Mouse (Mus musculus) forebrain, embryonic 13.5 days (tissue): Measurements from ENCODE around the gene Tm6sf1. TPM values are rescaled to one million over a fixed set of nuclear protein-coding genes. Genes with fewer than 3 reads are reported as not detected.

ENCODE experiments used
- ATAC-seq: fragments of 200-750 bp; cut with Nextera tagmentation; 2 replicates; pipeline ENCODE4 v1.8.0; 2017
- H3K27ac ChIP-seq: fragments of 300-500 bp; sonication (generic); 2 replicates; pipeline ENCODE4 v1.5.1; 2015; ENCODE audit warnings: inconsistent platforms, mild to moderate bottlenecking, moderate library complexity
- H3K27me3 ChIP-seq: fragments of 300-500 bp; sonication (generic); 2 replicates; pipeline ENCODE4 v1.6.1; 2015; ENCODE audit warnings: mild to moderate bottlenecking, inconsistent platforms
- H3K36me3 ChIP-seq: fragments of 300-500 bp; sonication (generic); 2 replicates; pipeline ENCODE4 v1.6.1; 2015; ENCODE audit warnings: mild to moderate bottlenecking, inconsistent platforms; ENCODE audit not compliant: poor library complexity, severe bottlenecking
- H3K4me1 ChIP-seq: fragments of 300-500 bp; sonication (generic); 2 replicates; pipeline ENCODE4 v1.6.1; 2015; ENCODE audit warnings: inconsistent platforms
- H3K4me2 ChIP-seq: fragments of 300-500 bp; sonication (generic); 2 replicates; pipeline ENCODE4 v1.6.1; 2015; ENCODE audit warnings: inconsistent platforms, mild to moderate bottlenecking, moderate library complexity
- H3K4me3 ChIP-seq: fragments of 300-500 bp; sonication (generic); 2 replicates; pipeline ENCODE4 v1.5.1; 2015; ENCODE audit warnings: mild to moderate bottlenecking, inconsistent platforms
- H3K9ac ChIP-seq: fragments of 300-500 bp; sonication (generic); 2 replicates; pipeline ENCODE4 v1.6.1; 2015; ENCODE audit warnings: mild to moderate bottlenecking, inconsistent platforms
- H3K9me3 ChIP-seq: fragments of 300-500 bp; sonication (generic); replicated peaks from 2 replicates; pipeline ENCODE4 v1.6.1; 2016; ENCODE audit warnings: inconsistent platforms
- WGBS: fragments of 180-500 bp; shearing (Covaris S2); methylation state at CpG from one replicate; pipeline ENCODE4 v1.1.7; 2015; 5-methylcytosine and 5-hydroxymethylcytosine counted together
- polyA plus RNA-seq: library from polyadenylated mRNA; unstranded; fragments of >200 nt; fragmentation: Nextera tagmentation; extraction: Ambion mirVana; gene quantifications from 2 replicates; pipeline ENCODE4 v1.2.1, GENCODE M21; 2015

Gene Tm6sf1
- polyA plus RNA-seq, 1 experiment from 2014 or later = 8.8 TPM

DNA sequence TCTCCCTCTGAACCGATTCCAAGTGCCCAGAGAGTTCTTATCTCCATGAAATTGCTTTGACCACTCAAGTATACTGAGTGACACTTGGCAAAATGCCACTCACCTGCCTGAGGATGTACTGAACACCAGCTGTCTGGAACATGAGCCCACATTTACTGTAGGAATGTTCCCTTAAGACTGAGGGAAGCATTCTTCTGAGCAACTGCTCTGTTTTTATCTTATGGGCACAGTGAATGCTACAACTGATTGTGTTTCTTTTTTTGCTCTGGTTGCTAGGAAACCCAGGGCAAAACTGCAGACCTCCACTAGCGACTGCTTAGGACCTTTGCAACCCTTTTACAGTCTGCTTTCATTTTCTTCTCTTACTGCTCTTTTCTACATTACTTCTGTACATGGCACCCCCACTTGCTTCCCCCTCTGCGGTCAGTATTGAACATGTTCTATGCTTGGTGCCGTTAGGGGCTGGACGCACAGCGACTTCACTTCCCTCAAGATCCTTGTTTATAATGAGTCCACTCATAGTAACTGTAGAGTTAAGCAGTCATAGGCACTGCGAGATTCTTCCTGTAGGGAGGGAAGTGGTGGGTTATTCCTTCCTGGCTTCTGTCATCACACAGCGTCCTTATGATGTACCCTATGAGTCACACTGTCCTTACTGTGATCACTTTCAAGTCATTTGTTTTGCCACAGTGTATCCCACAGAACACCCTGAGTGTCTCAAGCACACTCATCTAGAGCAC, 4.1 kb upstream of the Tm6sf1 start:
- no peak overlapping the region for H3K4me2 ChIP-seq
- H3K9me3 ChIP-seq = no peaks in the 10 kb centered on the region
- no peak overlapping the region for H3K4me3 ChIP-seq
- H3K27ac ChIP-seq = no peak overlapping the region; the same call in 1 of the 2 replicates
- peaks cover 18% of the 10 kb centered on the region for H3K4me1 ChIP-seq
- no peak for ATAC-seq
- WGBS = 66% methylated on average over 8 of the region's 8 CpGs
- H3K9ac ChIP-seq = no peak overlapping the region
- H3K27me3 ChIP-seq = peaks cover 26% of the 10 kb centered on the region
- H3K36me3 ChIP-seq = no peaks in the 10 kb centered on the region

DNA sequence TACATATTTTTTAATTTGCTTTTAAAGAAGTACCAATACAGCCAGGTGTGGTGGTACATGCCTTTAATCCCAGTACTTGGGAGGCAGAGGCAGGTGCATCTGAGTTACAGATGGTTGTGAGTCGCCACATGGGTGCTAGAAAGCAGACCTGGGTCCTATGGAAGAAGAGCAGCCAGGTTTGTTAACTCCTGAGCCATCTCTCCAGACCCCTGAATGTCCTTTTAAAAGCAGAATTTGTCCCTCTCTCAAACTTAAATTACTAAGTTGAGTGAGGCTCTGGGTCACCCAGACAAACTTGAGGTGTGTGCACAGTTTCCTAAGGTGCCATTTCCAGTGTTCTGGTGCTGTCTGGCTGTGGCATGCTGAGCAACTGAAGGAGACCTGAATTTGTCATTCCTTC, 3.1 kb upstream of the Tm6sf1 start, which contains the start of gene Gm10160:
Gm10160 (minus strand) TSS at position 101 of the 400 bp plus-strand sequence.
- no peak within 1 kb of the TSS; the same call in 1 of the 2 replicates for H3K27ac ChIP-seq
- no peaks in the 10 kb centered on the region for H3K9me3 ChIP-seq
- H3K27me3 ChIP-seq = peaks cover 32% of the 10 kb centered on the region
- no peak within 1 kb of the TSS for H3K4me3 ChIP-seq
- no peak for ATAC-seq
- 81% methylated on average over 1 of the region's 1 CpGs for WGBS
- H3K4me1 ChIP-seq = peaks cover 26% of the 10 kb centered on the region
- H3K9ac ChIP-seq = no peak within 1 kb of the TSS
- H3K4me2 ChIP-seq = no peak within 1 kb of the TSS
- no peaks in the 10 kb centered on the region for H3K36me3 ChIP-seq

DNA sequence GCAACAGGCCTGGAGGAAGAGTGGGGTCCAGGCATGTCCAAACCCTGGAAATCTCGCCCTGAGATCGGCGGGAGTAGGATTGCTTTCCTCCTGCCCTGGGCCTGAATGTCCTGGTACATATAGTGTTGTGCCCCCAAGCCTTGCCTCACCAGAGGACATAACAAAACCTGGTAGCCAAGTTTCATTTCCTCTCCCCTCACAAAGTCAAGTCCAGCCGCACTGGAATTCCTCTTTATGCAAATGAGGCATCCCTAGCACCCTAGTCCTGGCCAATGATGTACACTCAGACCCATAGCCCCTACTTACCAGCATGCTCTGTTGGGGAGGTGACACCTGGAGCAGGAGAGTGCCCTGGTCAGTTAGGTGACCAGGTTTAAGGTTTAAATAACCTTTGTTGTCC, 2.6 kb upstream of the Tm6sf1 start:
- Histone ChIP-seq H3K9me3 (no peaks in the 10 kb centered on the region), H3K27me3 (peaks cover 32% of the 10 kb centered on the region), H3K36me3 (no peaks in the 10 kb centered on the region), H3K4me1 (peaks cover 26% of the 10 kb centered on the region), H3K4me2 (no peak overlapping the region), H3K9ac (no peak overlapping the region), H3K4me3 (no peak overlapping the region), H3K27ac (no peak overlapping the region)
- no peak for ATAC-seq
- WGBS = 84% methylated on average over 4 of the region's 4 CpGs

GRCm38 (mm10) chr7:81858236-81858635, 565 bp upstream of the Tm6sf1 start:
- peaks cover 32% of the 10 kb centered on the region for H3K27me3 ChIP-seq
- no peaks in the 10 kb centered on the region for H3K9me3 ChIP-seq
- 9% methylated on average over 9 of the region's 9 CpGs for WGBS
- H3K27ac ChIP-seq = no peak overlapping the region
- no peak for ATAC-seq
- H3K4me1 ChIP-seq = peaks cover 26% of the 10 kb centered on the region
- H3K9ac ChIP-seq = no peak overlapping the region; the same call in 1 of the 2 replicates
- no peaks in the 10 kb centered on the region for H3K36me3 ChIP-seq
- peak overlapping the region; percentile 98 for H3K4me2 ChIP-seq
- H3K4me3 ChIP-seq = peak overlapping the region; percentile 67

- H3K4me2 ChIP-seq = peak overlapping the region; percentile 98
- no peaks in the 10 kb centered on the region for H3K9me3 ChIP-seq
- ATAC-seq = no peak
- peaks cover 20% of the 10 kb centered on the region for H3K4me1 ChIP-seq
- H3K4me3 ChIP-seq = peak overlapping the region; percentile 67; the same call in 1 of the 2 replicates
- H3K36me3 ChIP-seq = no peaks in the 10 kb centered on the region; the same call in 1 of the 2 replicates
- 0 out of 2 replicates have a peak overlapping the region, but pooled peaks have one; percentile 76 for H3K9ac ChIP-seq
- H3K27me3 ChIP-seq = peaks cover 32% of the 10 kb centered on the region
- WGBS = 56% methylated on average over 11 of the region's 11 CpGs
- H3K27ac ChIP-seq = no peak overlapping the region
These were observed 1.3 kb downstream of the Tm6sf1 start for GRCm38 (mm10) chr7:81860071-81860470.

DNA sequence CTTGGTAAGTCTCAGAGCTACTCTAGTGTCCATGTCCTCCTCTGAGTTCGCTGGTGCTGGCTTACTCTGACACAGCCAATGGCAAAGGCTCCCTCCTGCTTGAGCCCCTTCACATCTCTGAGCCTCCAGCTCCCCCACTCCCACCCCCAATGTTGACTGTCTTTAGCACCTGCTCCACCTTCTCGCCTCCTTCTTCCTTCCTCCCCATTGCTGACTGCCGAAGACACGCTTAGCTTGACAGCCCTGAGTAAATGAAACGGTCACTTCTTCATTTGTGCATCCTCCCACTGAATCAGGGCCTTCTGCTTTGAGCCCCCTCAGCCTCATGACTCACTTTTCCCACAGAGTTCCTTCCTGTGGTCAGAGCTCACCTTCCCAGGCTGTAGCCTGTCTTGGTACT, 2.2 kb downstream of the Tm6sf1 start:
- no peak overlapping the region for H3K9ac ChIP-seq
- ATAC-seq = no peak
- WGBS = 77% methylated on average over 5 of the region's 5 CpGs
- no peak overlapping the region for H3K4me3 ChIP-seq
- no peak overlapping the region for H3K4me2 ChIP-seq
- H3K27ac ChIP-seq = no peak overlapping the region
- no peaks in the 10 kb centered on the region for H3K9me3 ChIP-seq
- H3K27me3 ChIP-seq = peaks cover 32% of the 10 kb centered on the region
- H3K36me3 ChIP-seq = no peaks in the 10 kb centered on the region; the same call in 1 of the 2 replicates
- H3K4me1 ChIP-seq = peaks cover 20% of the 10 kb centered on the region

GRCm38 (mm10) chr7:81861461-81861860, 2.7 kb downstream of the Tm6sf1 start:
- Histone ChIP-seq H3K27ac (no peak overlapping the region), H3K4me2 (no peak overlapping the region), H3K4me3 (no peak overlapping the region), H3K27me3 (peaks cover 32% of the 10 kb centered on the region), H3K36me3 (no peaks in the 10 kb centered on the region; the same call in 1 of the 2 replicates), H3K9ac (no peak overlapping the region), H3K9me3 (no peaks in the 10 kb centered on the region), H3K4me1 (peaks cover 20% of the 10 kb centered on the region)
- ATAC-seq = no peak
- WGBS = 89% methylated on average over 2 of the region's 2 CpGs

- H3K4me3 ChIP-seq = no peak overlapping the region
- H3K9me3 ChIP-seq = no peaks in the 10 kb centered on the region
- H3K9ac ChIP-seq = no peak overlapping the region
- H3K27ac ChIP-seq = no peak overlapping the region
- peaks cover 30% of the 10 kb centered on the region for H3K27me3 ChIP-seq
- no peak overlapping the region for H3K4me2 ChIP-seq
- no peak for ATAC-seq
- WGBS = 85% methylated on average over 4 of the region's 4 CpGs
- peaks cover 20% of the 10 kb centered on the region for H3K4me1 ChIP-seq
- no peaks in the 10 kb centered on the region; the same call in 1 of the 2 replicates for H3K36me3 ChIP-seq
These were observed 3.1 kb downstream of the Tm6sf1 start for GRCm38 (mm10) chr7:81861921-81862320.

- WGBS = 75% methylated on average over 24 of the region's 24 CpGs
- no peaks in the 10 kb centered on the region; the same call in 1 of the 2 replicates for H3K36me3 ChIP-seq
- H3K9me3 ChIP-seq = no peaks in the 10 kb centered on the region
These were observed 4.1 kb downstream of the Tm6sf1 start for GRCm38 (mm10) chr7:81862587-81863583.

GRCm38 (mm10) chr7:81864552-81864951, 5.8 kb downstream of the Tm6sf1 start:
- Histone ChIP-seq H3K27ac (no peak overlapping the region), H3K36me3 (no peaks in the 10 kb centered on the region; the same call in 1 of the 2 replicates), H3K9ac (no peak overlapping the region), H3K4me3 (no peak overlapping the region), H3K27me3 (peaks cover 7% of the 10 kb centered on the region; the same call in 1 of the 2 replicates), H3K4me2 (no peak overlapping the region), H3K4me1 (peaks cover 23% of the 10 kb centered on the region), H3K9me3 (no peaks in the 10 kb centered on the region)
- 93% methylated on average over 6 of the region's 6 CpGs for WGBS
- no peak for ATAC-seq

More at GRCm38 (mm10) chr7:81862587-81863583, 4.1 kb downstream of the Tm6sf1 start:
- H3K27me3 ChIP-seq = peaks cover 20% of the 10 kb centered on the region
- H3K9ac ChIP-seq = no peak overlapping the region
- no peak overlapping the region for H3K4me2 ChIP-seq
- H3K27ac ChIP-seq = no peak overlapping the region
- no peak for ATAC-seq
- H3K4me1 ChIP-seq = peaks cover 19% of the 10 kb centered on the region
- H3K4me3 ChIP-seq = no peak overlapping the region

DNA sequence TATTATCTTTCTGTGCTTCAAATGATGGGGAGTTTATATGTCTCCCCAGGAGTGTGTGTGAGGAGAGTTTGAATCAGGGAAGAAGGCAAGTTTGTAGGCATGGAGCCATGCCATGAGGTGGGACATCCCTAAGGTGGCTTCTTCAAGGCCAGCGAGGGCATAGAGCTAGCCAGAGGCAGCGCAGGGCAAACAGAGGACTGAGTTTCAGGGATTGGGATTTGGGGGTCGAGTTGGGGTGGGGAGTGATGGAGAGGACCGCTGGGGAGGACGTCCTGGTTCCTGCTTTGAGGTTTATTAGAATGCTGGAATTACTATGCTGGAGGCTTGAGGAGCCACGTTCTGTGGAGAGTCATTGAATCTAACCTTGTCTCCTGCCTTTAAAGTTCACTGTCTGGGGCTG, 7.1 kb downstream of the Tm6sf1 start:
- no peak for ATAC-seq
- WGBS = 95% methylated on average over 6 of the region's 6 CpGs
- H3K4me1 ChIP-seq = peaks cover 14% of the 10 kb centered on the region
- H3K27ac ChIP-seq = no peak overlapping the region
- no peaks in the 10 kb centered on the region; the same call in 1 of the 2 replicates for H3K36me3 ChIP-seq
- no peak overlapping the region for H3K4me3 ChIP-seq
- H3K9me3 ChIP-seq = no peaks in the 10 kb centered on the region
- no peaks in the 10 kb centered on the region for H3K27me3 ChIP-seq
- H3K9ac ChIP-seq = no peak overlapping the region
- no peak overlapping the region for H3K4me2 ChIP-seq
